Mouse (Mus musculus): ENCODE results near the gene Snx1.

Snx1 gene

GRCm38 (mm10) chr9:66126456-66127192 is at the start of gene Snx1, which contains the start of gene Ciao2a:
Snx1 (minus strand) TSS chr9:66126587.
Ciao2a (plus strand) TSS chr9:66126611.
- DNase-seq (ENCODE audit: low read depth, low spot score) = peak; percentile 99

- no peak for DNase-seq (ENCODE audit: low read depth, low spot score)
Measured at GRCm38 (mm10) chr9:66174985-66175384, 48.6 kb upstream of the Snx1 start.

DNA sequence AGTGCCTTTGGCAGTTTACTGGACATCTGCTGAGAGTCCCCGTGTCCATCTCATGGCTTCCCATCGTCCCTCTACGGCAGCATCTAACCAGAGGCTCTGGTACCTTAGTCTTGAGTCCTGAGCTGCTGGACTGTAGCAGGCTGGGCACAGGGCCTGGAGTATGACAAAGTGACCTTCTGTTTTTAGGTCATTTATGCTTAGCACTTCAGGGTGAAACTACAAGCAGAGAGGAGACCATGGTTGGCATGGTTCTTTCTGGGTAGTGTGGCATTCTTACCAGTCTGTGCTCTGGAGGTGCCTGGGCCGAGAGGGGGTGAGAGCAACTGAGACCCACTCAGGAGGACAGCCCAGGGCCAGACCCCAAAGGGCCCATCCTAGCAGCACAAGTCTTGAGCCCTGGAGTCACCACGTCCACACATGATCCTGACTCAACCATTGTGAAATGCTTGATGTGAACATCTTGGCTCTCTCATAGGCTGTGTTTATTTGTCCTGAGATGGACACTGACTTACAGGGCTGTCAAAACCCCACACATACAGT is 47.0 kb upstream of the Snx1 start:
- DNase-seq (ENCODE audit: low read depth, low spot score) = no peak

- DNase-seq (ENCODE audit: low read depth, low spot score) = no peak
Measured at GRCm38 (mm10) chr9:66171275-66171921, 45.0 kb upstream of the Snx1 start.

DNA sequence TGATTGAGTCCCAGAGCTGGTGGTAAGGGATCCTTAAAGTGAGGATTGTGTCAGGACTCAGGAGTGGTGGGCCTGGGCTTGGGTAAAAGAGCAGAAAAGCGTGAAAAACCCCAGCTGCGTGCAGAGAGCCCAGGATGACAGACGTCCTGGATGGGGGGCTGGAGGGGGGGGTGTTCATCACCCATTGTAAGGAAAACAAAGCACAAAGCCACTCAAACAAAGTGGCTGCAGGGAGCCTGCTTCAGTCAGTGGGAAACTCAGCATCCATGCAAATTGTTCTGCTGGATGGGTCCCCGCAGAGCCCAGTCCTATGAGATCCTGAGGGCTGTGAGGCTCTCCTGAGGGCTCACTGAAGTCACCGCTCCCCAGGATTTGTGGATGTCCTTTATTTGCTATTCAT is 44.1 kb upstream of the Snx1 start:
- peak; percentile 56 for DNase-seq (ENCODE audit: low read depth, low spot score)

DNA sequence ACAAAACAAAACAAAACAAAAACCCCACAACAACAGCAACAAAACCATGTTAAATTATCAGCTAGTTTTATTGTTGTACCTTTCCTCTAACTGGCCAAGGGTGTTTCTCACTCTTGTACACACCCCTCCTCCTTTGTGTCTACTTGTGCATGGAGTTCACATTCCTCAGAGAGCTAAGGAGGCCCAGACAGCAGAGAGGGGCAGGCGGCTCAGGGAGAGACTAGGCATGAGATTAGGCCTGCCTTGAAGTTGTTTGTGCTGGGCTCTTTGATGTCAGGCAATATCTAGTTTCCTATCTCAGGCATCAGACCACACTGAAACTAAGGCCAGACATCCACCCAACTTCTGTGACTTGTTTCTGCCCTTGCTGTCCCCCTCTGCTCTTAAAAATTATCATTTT is 41.8 kb upstream of the Snx1 start:
- DNase-seq (ENCODE audit: low read depth, low spot score) = no peak

DNA sequence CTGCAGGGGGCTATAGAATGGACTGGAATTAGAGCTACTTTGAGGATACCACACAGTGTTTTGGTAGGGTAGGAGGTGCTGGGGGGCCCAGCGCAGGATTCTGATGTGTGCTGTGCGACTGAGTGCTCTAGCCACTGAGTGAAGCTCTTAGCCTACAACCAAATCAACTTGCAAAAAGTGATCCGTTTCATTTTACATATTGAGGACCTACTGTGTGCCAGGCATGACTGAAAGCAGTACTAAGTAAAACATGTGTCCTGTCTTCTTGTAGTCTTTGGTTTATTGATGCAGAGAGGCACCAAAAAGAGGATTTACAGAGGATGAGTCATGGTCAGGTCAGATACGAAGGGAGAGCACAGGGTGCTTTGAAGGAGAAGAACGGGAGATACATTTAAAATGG is 40.8 kb upstream of the Snx1 start:
- no peak for DNase-seq (ENCODE audit: low read depth, low spot score)

DNA sequence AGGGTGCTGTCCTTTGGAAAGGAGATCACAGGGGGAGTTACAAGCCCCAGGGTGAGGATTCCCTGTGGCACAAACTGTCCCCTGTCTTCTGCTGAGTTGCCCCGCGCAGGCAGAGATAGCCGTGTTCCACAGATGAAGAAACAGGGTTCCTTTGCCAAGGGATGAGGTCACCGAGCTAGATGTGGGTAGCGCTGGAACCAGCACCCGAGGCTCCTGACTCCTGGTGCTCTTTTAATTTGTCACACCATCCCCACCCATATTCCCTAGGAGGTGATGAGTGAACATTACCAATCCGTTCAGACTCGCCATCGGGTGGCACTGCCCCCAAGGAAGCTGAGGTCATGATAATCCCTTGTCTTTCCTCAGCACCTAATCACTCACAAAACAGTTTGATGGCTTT is 36.6 kb upstream of the Snx1 start:
- no peak for DNase-seq (ENCODE audit: low read depth, low spot score)

DNA sequence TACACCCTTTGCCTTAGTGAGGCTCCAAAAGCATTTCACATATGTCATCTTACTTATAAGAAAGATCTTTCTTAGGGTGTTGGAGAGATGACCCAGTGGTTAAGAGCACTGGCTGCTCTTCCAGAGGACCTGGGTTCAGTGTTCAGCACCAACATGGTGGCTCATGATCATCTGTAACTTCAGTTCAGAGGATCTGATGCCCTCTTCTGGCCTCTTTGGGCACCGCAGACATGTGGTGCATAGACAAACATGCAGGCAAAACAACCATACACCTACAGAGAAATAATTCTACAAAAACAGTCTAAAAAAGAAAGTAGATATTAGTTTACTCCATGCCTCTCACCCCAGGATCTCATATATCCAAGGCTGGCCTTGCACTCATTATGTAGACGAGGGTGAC is 33.8 kb upstream of the Snx1 start:
- DNase-seq (ENCODE audit: low read depth, low spot score) = peak; percentile 56

- DNase-seq (ENCODE audit: low read depth, low spot score) = no peak
Measured at GRCm38 (mm10) chr9:66158885-66159430, 32.6 kb upstream of the Snx1 start.

GRCm38 (mm10) chr9:66157958-66158830 is 31.8 kb upstream of the Snx1 start, which contains the start of gene Dapk2:
Dapk2 (plus strand) TSS chr9:66158223.
- peak; percentile 82 for DNase-seq (ENCODE audit: low read depth, low spot score)

GRCm38 (mm10) chr9:66155534-66155933 is 29.1 kb upstream of the Snx1 start:
- peak; percentile 58 for DNase-seq (ENCODE audit: low read depth, low spot score)

DNA sequence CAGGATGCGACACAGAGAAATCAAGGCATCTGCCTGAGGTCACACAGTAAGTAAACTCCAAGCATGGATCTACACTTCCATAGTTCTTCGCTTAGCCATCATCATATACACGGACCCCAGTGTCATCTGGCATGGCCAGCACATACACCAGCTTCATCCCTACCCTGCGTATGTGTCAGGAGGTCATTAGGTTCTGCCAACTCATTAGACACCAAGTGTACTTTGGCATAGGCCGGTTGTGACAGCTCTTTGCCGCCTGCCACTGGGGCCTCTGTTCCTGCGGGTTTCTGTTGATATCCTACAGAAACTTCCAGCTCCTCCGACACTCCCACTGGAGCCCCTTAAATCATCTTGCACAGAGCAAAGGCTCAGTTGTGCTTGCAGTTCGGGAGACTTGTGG is 27.6 kb upstream of the Snx1 start:
- DNase-seq (ENCODE audit: low read depth, low spot score) = no peak

GRCm38 (mm10) chr9:66153594-66153993 is 27.2 kb upstream of the Snx1 start:
- no peak for DNase-seq (ENCODE audit: low read depth, low spot score)

GRCm38 (mm10) chr9:66152011-66152410 is 25.6 kb upstream of the Snx1 start:
- no peak for DNase-seq (ENCODE audit: low read depth, low spot score)

DNA sequence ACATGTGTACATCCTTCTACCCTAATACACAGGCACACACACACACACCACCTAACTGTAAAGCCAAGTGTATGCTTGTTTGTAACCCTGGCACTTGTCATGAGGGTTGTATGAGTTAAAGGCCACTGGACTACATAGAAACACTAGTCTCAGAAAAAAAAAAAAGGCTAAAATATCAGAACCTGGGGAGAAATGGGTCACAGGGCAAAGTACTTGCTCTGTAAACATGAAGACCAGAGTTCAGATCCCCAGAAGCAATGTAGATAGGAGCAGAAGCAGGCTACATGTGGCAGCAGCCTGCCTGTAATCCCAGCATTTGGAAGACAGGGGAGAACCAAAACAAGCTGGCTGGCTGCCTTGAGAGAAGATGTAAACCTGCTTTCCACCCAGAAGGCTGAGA is 19.8 kb upstream of the Snx1 start:
- DNase-seq (ENCODE audit: low read depth, low spot score) = no peak

DNA sequence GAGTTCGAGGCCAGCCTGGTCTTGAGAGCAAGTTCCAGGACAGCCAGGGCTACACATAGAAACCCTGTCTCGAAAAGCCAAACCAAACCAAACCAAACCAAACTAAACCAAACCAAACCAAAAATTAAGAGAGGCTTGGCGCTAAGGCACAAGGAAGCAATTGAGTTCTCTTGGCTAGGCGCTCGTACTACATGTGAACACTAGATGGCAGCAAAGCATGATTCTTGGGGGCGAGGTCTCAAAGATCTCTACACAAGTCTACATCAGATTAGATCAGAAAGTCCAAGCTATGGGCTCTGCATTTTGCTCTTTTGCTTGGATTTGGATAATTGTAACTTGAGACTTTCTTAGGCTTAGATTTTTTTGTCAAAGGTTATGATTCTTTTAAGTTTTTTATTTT is 17.9 kb upstream of the Snx1 start:
- DNase-seq (ENCODE audit: low read depth, low spot score) = peak; percentile 75

DNA sequence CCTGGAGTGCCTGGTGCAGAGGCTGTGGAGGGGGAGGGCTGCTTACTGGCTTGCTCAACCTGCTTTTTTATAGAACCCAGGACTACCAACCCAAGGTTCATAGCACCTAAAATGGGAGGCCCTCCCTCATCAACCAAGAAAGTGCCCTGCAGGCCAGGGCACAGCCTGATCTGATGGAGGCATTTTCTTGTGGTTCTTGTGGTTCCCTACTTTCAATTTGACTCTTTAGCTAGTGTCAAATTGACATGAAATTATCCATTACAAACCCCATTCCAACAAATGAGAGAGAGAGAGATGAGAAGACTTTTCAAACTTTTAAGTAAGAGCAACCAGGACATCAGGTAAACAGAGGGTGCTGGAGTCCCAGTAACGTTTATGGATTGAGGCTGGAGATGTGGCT is 15.9 kb upstream of the Snx1 start:
- DNase-seq (ENCODE audit: low read depth, low spot score) = no peak

DNA sequence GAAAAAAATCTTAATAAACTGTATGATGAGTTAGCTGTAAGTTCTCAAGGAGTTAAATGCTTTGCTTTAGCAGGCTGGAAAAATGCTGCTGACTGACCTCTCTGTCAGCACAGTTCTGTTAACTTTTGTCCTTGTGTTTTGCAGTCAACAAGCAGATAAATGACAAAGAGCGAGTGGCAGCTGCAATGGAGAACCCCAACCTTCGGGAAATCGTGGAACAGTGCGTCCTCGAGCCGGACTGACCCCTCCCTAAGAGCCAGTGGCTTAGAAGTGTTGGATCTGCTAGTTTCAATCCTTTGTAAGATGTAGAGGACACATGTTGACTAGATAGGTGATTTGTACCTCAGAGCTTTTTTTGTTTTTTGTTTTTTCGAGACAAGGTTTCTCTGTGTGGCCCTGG is 11.8 kb upstream of the Snx1 start:
- no peak for DNase-seq (ENCODE audit: low read depth, low spot score)

DNA sequence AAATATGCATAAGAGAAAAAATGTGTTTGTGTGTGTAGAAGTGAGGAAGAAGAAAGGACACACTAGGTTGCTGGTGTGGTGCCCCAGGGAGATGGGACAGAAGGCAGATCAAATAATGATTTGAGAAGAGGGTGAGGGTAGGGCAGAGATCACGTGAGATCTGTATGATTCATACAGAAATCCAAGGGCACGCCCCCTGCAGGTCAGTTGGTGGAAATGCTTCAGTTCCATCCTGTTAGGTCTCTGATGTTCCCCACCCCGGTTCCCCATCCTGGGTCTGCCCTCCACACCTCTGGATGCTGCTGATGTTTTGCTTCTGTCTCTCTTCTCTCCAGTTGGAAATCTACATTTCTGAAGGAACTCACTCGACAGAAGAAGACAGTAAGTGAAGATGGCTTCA is 9.6 kb upstream of the Snx1 start:
- DNase-seq (ENCODE audit: low read depth, low spot score) = peak; percentile 78

DNA sequence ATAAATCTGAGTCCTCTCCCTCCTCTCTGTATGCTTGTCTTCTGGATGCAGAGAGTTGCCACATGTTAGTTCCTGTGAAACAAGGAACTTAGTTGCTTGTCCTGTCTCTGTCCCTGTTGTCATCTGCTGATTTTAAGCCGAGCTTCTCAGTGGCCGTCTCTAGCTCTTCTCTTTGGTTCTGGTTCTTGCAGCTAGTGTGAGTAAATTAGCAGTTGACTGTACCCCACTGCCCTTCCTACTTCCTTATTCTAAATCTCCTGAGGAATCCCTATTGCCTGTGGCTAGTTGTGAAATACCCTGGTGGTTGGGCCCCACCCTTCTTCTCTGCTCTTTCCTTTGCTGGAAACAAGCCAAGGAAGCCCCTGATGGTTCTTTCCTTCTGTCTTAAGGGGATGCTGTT is 5.1 kb upstream of the Snx1 start:
- DNase-seq (ENCODE audit: low read depth, low spot score) = peak; percentile 21

- no peak for DNase-seq (ENCODE audit: low read depth, low spot score)
Measured at GRCm38 (mm10) chr9:66127884-66128283, 1.5 kb upstream of the Snx1 start.

Measured in R1 (cell line).